Mouse (Mus musculus): ENCODE measurements around the gene Foxp1.

Foxp1 gene

GRCm38 (mm10) chr6:99388741-99389675 lies 133.5 kb downstream of the Foxp1 start:
- peak; percentile 59 to 75 for DNase-seq (ENCODE audit: low spot score in 2 of 2)

GRCm38 (mm10) chr6:99388023-99388422 lies 134.5 kb downstream of the Foxp1 start:
- no peak for DNase-seq (ENCODE audit: low spot score in 2 of 2)

DNA sequence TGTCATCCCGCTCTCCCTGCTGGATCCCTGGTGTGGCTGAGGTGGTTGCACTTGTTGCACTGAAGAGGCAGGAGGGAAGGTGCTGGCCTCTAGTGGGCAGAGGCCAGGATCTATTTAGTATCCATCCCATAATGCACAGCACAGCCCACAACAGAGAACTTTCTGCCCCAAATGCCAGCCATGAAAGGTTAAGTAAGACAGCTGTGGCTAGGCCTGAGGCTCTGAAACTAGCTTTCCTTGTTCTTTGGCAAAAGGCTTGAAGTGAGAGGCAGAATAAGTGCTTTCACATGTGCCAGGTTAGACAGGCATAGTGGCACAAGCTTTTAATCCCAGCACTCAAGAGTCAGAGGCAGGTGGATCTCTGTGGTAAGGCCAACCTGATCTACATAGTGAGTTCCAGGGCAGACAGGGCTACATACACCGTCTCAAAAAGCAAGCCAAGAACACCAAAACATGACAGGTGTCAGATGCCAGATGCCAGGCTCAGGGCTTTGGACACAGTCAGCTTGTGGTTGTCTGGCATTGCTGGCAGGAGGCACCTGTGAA lies 137.4 kb downstream of the Foxp1 start:
- DNase-seq (ENCODE audit: low spot score in 2 of 2) = peak in 1 of 2 experiments; percentile 31

DNA sequence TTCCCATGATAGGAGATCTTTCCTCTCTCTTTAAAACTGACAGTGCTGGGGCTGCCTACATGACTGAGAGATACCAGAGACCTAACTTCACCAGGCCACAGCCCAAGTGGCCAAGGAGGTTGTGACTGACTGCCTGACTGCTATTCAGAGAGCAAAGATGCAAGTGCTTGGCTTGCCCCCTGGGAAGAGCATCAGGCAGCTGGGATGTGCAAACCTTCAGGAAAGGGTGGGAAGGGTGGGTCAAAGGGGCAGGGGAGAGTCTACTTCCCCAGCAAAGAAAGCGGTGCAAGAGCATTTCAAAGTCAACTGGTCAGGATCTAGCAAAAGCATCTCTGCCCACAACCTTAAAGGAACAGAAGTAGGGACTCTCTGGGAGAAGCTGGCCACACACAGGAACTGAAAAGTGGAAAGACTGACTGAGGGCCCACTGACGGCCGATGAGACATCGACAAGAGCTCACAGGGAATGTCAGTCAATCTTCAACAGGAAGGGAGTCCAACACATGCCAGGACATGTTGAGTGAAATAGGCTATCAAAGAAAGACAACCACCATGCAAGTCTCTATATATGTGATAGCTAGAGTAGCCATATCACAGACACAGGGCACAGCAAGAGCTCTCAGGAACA lies 138.6 kb downstream of the Foxp1 start:
- no peak for DNase-seq (ENCODE audit: low spot score in 2 of 2)

DNA sequence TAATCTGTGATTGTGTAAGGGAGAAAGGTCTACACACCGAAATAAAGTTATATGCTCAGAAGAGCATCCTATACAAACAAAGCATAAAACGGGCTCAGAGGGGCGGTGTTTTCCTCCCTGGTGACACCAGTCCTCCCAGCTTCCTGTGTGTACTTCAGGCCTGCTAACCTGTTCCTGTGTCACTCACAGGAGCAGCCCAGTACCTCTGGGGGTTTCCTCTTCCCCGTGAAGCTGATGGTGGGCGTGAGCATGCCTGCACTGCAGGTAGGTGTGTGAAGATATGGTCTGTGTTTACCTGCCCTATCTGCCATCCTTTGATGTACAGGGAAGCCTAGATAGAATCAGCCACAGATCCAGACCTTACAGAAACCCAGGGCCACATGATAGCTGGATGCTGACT lies 142.4 kb downstream of the Foxp1 start:
- peak in 1 of 2 experiments; percentile 59 for DNase-seq (ENCODE audit: low spot score in 2 of 2)

DNA sequence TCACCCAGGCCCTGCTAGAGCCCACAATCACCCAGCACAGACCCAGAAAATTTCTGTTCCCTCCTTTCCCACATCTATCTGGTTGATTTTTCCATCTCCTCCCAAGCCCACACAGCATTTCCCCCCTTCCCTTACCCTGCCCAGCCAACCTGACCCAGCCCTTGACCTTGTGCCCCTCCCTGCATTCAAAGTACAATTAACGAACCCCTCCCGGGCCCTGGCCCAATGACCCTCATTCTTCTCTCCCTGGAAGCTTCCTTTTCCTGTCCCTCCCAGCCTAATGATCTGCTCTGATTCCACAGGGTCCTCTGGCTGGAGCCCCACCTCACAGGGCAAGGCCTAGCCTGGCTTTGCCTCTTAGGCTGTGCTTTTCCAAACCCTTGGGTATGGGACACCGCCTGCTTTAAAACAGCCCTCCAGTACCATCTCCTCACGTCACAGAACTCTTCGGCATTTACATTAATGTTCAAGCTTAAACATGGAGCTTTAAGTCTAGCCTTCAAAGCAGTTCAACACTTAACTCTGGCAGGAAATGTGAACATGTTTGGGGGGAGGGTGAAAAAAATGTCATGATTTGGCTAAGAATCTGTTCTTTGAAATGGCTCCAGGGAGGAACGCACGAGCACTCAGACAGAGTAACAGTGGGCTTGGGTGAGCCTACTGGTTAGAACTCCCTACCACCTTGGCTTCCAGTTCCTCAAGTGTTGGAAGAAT lies 143.4 kb downstream of the Foxp1 start:
- DNase-seq (ENCODE audit: low spot score in 2 of 2) = peak in 1 of 2 experiments; percentile 53

GRCm38 (mm10) chr6:99377716-99378115 lies 144.8 kb downstream of the Foxp1 start:
- peak in 1 of 2 experiments; percentile 52 for DNase-seq (ENCODE audit: low spot score in 2 of 2)

DNA sequence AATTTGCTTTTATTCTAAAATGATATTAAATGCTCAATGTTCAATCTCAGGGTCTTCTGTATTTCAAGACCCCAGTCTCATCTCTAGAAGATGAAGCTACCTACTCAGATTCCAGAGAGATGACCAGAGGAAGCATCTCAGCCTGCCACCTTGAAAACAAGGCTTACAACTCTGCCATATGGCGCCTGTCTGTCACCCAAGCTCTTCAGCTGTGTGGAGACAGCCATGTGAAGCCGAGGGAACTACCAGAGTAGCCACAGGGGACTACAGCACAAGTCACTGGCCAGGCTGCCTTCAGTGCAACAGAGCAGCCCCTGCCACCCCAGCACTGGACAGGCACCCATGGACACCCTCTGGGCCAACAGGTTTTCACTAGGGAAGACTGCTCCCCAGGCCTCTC lies 145.4 kb downstream of the Foxp1 start:
- DNase-seq (ENCODE audit: low spot score in 2 of 2) = peak in 1 of 2 experiments; percentile 60

- peak in 1 of 2 experiments; percentile 58 for DNase-seq (ENCODE audit: low spot score in 2 of 2)
Measured at GRCm38 (mm10) chr6:99376721-99377120, 145.8 kb downstream of the Foxp1 start.

DNA sequence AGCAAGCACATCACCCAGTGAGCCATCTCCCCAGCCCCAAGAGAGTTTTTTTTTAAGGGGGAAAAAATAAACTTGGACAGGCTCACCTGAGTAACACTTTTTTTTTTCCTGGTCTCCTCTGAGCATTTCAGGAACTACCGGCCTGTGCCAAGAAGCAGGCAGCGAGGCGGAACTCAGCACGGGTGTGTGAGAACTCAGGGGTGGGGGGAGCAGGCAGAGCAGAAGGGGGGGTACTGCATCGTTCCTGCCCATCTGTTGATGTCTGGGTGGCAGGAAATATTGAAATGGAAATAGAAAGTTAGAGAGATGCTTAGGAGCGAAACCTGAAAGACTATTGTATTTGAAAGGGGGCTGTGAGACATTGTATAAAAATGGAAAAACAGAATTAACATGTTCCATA lies 146.7 kb downstream of the Foxp1 start:
- peak in 1 of 2 experiments; percentile 58 for DNase-seq (ENCODE audit: low spot score in 2 of 2)

- DNase-seq (ENCODE audit: low spot score in 2 of 2) = peak in 1 of 2 experiments; percentile 54
Measured at GRCm38 (mm10) chr6:99375376-99375775, 147.1 kb downstream of the Foxp1 start.

- DNase-seq (ENCODE audit: low spot score in 2 of 2) = no peak
Measured at GRCm38 (mm10) chr6:99374448-99375271, 147.9 kb downstream of the Foxp1 start.

GRCm38 (mm10) chr6:99372427-99372826 lies 150.1 kb downstream of the Foxp1 start:
- no peak for DNase-seq (ENCODE audit: low spot score in 2 of 2)

- no peak for DNase-seq (ENCODE audit: low spot score in 2 of 2)
Measured at GRCm38 (mm10) chr6:99372016-99372415, 150.5 kb downstream of the Foxp1 start.

GRCm38 (mm10) chr6:99369931-99370330 lies 152.6 kb downstream of the Foxp1 start:
- no peak for DNase-seq (ENCODE audit: low spot score in 2 of 2)

GRCm38 (mm10) chr6:99369156-99369555 lies 153.4 kb downstream of the Foxp1 start:
- no peak for DNase-seq (ENCODE audit: low spot score in 2 of 2)

DNA sequence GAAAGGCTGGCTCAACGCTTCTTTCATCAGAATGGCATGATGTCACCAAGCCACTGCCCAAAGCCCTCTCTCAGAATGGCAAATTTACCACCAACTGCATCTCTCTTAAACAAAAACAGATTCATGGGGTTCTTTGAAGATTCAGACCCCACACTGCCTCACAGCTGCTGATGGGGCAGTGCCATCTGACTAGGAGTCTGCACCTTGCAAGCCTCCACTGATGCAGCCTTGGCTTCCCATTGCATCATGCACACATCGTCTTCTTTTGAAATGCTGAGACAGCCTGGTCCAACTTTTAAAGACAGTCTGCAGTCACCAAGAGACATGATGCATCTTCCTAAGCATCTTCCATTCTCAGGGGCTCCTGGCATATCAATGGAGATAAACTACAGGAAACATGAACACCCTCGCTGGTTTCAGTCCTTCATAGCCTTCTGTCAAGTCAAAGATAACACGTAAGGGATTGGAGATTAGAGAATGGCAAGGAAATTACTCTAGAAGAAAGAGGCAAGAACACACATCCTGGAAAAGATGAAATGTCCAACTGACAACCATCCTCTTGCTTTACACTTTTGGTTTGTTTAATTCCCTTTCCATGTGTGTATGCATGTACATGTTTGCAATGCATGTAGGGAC lies 154.3 kb downstream of the Foxp1 start:
- no peak for DNase-seq (ENCODE audit: low spot score in 2 of 2)

DNA sequence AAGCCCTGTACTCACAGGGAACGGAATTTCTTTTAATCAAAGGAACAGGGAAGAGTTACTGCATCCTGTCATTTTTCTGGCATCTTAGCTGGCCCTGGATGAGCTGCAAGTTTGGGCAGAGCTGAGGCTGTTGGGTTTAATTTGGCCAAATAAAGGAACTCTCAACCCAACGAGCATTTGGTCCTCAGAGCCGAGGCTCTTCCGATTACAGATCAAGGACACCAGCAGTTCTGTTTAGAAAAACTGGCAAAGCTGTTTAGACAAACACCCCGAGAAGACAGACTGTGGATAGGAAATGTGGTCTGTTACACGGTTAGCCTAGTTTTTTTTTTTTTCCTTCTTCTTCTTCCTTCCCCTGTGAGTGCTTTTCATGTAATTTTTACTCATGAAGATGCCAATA lies 158.0 kb downstream of the Foxp1 start:
- no peak for DNase-seq (ENCODE audit: low spot score in 2 of 2)

- no peak for DNase-seq (ENCODE audit: low spot score in 2 of 2)
Measured at GRCm38 (mm10) chr6:99360581-99360980, 161.9 kb downstream of the Foxp1 start.

- DNase-seq (ENCODE audit: low spot score in 2 of 2) = no peak
Measured at GRCm38 (mm10) chr6:99359765-99360499, 162.6 kb downstream of the Foxp1 start.
